Mouse (Mus musculus) regulatory T cell (primary cell): ENCODE results near the gene D430041D05Rik.

Experiments used
- in situ Hi-C: fragments of 300-600 bp; cut with MboI, MseI; formaldehyde crosslinking; loops from one replicate; pipeline ENCODE4 v1.15.1; 2025; ENCODE audit warnings: high pct_unique_total_duplicates

Gene D430041D05Rik

DNA sequence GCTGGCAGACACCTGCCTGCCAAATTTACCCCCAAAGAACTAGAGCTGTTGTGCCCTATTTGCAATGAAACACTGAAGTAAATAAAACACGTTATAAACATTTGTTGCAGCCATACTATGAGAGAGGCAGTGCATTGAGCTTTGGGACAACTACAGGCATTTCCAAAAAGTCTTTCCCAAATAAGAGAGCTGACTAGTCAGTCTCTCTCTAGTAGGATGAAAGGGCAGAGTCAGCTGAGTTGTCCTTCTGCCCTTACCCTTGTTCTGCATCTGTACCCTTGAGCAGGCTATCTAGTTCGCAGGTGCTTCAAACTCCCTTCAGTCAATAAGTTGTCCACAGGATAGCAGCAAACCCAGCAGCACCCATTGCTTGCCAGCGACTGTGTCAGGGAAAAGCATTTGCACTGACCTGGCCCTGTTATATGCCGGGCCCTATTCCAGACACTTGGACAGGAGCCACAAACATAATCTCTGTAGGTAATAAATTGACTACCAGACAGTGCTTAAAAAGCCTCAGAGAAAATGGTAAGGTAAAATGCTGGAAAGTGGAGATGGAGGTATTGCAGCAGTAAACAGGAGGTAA lies at the start of gene D430041D05Rik:
D430041D05Rik (minus strand) TSS at position 51 of the 583 bp plus-strand sequence.
- in situ Hi-C loops: loop anchor here (5.0 kb wide), 1 partner anchor 284 kb away; no protein-coding TSS in a partner anchor

DNA sequence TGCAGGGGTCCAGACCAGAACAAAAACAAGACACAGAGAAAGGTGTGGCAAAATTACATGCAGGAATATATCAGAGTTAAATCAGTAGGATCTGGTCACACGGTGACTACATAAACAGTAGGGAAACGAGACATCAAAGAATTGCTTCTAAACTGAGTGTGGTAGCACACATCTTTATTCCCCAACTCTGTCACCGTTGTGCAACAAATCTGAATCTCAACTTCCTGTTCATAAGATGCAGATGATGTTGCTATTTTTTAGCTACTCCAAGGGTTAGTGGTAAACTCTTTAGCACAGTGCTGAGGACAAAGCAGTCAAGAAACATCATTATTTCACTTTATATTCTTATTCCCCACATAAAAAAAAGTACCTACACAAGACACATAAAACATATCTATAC lies 49.2 kb upstream of the D430041D05Rik start:
- in situ Hi-C loops: no loop called here

DNA sequence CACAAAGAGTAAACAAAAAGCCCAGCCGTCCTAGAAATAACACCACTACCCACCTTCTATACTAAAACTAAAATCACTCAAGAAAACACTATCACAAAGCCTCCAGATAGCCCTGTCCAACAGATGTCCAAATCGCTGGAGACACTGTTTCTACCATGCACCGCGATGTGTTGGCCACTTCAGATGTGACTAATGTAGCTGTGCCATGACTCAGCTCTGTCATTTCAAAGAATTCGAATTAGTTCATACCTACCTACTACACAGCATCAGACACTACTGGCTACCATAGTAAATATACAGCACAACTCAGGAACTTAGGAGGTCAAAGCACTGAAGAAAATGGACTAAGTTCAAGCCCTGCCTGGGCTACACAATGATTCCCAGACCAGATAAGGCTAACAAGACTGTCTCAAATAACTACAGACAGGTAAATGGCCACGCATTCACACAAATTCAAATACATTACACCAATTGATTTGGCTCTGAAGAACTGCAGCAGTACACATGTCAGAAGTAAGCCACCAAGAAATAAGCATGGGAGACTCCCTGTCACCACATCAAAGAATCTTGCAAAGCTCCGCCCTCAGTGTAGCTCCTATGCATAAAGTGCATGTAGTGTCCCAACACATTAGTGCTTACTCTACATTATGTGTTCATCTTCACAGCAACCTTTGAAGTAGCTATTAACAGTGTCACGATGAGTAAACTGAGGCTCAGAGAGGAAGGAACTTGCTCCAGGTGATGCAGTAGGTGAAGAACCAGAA lies 47.9 kb upstream of the D430041D05Rik start:
- in situ Hi-C loops: no loop called here

DNA sequence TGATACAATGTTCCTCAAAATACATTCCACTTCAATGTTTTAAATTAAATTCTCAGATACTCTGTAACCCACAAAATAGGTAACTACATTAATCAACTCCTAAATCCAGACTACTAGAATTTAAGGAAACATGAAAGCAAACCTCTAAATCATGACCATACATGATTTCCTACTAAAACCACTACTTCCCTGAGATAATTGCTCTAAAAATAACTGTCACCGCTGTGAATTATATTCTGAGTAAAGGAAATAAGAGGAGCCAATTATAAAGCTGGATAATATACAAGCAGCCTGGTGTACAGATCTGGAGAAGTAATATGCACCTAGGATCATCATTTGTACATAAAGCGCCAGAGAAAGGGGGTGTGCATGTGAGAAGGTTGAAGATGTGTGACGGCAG lies 46.3 kb upstream of the D430041D05Rik start:
- in situ Hi-C loops: no loop called here

GRCm38 (mm10) chr2:104450685-104451084 lies 39.9 kb upstream of the D430041D05Rik start:
- in situ Hi-C loops: no loop called here

- in situ Hi-C loops: loop anchor here (5.0 kb wide), 1 partner anchor 118 kb away; no protein-coding TSS in a partner anchor
Measured at GRCm38 (mm10) chr2:104449191-104449590, 38.4 kb upstream of the D430041D05Rik start.

- in situ Hi-C loops: loop anchor here (5.0 kb wide), 1 partner anchor 119 kb away; no protein-coding TSS in a partner anchor
Measured at GRCm38 (mm10) chr2:104448201-104448600, 37.4 kb upstream of the D430041D05Rik start.

- in situ Hi-C loops: loop anchor here (5.0 kb wide), 1 partner anchor 121 kb away; no protein-coding TSS in a partner anchor
Measured at GRCm38 (mm10) chr2:104446016-104446415, 35.2 kb upstream of the D430041D05Rik start.

DNA sequence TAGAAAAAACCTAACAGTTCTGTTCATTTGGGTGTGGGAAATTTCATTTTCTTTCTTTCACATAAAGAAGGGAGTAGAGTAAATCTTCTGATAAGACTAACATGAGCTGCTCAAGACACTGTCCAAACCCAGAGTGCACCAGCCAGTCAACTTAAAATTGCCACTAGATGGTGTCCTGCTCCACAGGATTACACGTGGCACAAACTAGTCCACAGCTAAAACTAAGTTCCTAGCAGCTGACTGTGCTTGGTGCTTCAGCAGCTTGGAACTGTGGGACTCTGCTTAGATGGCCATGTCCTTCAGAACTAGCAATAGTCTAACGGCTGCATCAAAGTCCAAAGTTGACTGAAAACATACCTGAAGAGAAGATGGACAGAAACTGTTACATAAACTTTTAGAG lies 34.0 kb upstream of the D430041D05Rik start:
- in situ Hi-C loops: loop anchor here (5.0 kb wide), 1 partner anchor 123 kb away; no protein-coding TSS in a partner anchor

- in situ Hi-C loops: no loop called here
Measured at GRCm38 (mm10) chr2:104442341-104442740, 31.5 kb upstream of the D430041D05Rik start.

- in situ Hi-C loops: no loop called here
Measured at GRCm38 (mm10) chr2:104436226-104436625, 25.4 kb upstream of the D430041D05Rik start.

DNA sequence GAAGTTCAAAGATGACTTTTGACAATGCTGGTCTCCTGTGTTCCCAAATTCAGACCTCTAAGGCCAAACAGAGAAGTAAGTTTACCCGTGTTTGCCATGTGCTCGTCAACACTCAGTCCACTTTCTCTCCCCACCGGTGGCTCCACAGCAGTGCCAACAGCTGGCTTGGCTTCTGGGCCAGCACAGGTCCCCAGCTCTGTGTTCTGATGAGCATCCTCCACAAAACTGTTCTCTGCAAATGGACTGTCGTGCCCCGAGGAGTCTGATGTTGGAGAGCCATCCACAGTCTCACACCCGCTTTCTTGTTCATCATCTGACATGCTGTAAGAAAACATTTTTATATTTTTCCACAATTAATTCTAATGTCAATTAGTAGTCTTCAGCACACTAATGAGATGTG lies 20.3 kb upstream of the D430041D05Rik start:
- in situ Hi-C loops: no loop called here

DNA sequence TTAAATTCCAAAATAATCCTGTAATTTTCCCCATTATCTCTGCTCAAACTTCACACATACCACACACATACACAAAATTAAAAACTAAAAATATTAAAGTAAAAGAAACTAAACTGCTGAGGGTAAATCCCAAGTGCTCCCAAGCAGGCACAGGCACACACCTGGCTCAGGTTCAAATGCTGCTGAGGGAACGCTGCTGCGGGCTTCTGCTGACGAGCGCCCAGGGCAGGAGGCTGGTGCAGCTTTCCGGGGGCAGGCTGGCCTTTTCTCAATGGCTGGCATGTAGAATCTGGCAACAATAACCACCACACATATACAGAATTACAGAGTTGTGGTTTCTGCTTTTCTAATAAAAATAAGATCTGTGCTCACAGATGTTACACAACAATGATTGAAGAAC lies 19.8 kb upstream of the D430041D05Rik start:
- in situ Hi-C loops: no loop called here

- in situ Hi-C loops: no loop called here
Measured at GRCm38 (mm10) chr2:104426112-104426511, 15.3 kb upstream of the D430041D05Rik start.

DNA sequence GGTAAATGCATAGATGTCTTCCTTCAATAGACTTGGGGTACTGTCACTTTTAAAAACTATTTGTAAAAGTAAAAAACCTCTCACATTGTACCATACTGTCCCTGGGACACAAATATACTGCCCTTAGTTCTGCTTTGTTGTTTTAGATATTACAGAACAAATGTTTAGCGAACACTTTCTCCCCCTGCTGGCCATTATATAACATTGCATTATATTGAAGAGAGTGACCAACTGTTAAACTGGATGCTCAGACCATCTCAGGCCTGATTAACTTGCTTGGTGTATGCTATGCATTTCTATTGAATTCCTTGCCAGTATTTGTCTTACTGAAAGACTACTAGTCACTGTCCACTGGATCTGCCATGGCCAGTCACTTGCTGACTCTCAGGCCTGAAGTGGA lies 11.4 kb upstream of the D430041D05Rik start:
- in situ Hi-C loops: no loop called here

DNA sequence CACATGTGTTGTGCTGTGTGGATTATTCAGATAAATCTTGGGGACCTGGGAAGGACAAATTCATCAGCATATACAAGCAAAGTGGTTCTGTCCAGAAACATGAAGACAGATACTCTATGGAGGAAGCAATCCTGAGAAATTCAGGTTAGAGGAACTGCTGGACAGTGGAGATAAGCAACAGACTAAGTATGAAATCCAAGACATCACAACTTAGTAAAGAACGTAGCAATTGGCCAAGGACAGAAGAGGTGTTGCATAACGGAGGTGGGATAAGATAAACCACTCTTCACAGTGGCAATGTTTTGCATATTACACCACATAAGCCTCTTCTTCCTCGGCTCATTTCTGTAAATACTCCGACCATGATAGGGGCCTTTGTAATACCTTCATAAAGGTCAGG lies 10.0 kb upstream of the D430041D05Rik start:
- in situ Hi-C loops: no loop called here

GRCm38 (mm10) chr2:104419999-104420398 lies 9.2 kb upstream of the D430041D05Rik start:
- in situ Hi-C loops: no loop called here

DNA sequence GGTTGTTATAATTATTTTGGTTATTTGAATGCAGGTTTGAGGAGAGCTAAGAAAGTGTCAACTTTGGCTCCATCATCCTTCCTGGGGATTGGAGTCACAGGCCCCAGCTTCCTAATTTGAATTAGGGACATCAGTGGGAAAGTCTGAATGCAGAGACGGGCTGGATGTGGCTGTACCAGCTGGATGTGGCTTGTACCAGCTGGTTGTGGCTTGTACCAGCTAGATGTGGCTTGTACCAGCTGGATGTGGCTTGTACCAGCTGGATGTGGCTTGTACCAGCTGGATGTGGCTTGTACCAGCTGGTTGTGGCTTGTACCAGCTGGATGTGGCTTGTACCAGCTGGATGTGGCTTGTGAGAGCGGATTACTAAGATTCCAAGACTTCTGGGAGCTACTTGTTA lies 8.6 kb upstream of the D430041D05Rik start:
- in situ Hi-C loops: no loop called here

DNA sequence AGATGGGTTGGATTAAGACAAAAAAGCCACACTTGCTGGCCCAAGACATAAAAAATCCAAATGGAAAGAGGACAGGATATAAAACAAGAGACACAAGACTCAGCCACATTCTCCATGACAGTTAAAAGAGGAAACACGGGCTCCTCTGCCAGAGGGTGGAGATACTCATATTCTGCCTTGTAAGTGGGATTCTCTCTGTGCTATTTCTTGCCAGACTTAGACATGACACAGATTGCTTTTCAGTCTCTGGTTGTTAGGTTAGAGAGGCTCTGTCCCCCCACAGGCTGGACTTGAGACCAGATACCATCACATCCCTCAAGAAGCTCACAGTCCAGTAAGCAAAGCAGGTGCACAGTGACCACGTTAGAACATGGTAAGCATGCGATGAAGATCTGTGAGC lies 2.2 kb upstream of the D430041D05Rik start:
- in situ Hi-C loops: loop anchor here (5.0 kb wide), 1 partner anchor 286 kb away; no protein-coding TSS in a partner anchor

DNA sequence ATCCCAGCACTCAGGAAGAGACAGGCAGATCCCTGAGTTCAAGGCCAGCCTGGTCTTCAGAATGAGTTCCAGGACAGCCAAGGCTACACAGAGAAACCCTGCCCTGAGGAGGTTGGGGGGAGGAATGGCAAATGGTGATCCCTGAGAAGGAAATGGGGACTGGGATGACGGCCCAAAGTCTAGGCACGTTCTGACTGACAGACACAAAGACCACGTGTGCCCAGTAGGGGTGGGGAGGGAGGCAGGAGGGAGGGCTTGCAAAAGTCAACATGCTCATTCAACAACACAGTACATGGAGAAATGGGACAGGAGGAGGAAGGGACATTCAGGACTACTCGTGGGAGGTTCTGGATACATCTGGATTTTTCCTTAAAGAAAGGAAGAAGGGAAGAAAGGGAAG lies 1.7 kb upstream of the D430041D05Rik start:
- in situ Hi-C loops: loop anchor here (5.0 kb wide), 1 partner anchor 285 kb away; no protein-coding TSS in a partner anchor

DNA sequence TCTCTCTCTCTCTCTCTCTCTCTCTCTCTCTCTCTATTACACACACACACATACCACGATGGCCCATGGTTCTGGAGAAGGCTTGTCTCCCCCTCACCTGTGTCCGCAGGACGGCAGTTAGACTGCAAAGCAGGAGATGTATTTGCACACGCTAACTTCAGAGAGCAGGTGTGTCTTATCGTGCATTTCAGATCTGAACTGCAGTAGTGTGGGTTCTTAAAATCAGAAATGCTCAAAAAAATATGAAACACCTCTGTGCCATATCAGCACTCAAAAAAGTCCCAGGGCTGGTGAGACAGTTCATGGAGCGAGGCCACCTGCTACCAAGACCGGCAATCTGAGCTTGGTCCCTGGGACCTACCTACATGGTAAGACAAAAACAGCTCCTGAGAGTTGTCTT lies 993 bp upstream of the D430041D05Rik start:
- in situ Hi-C loops: loop anchor here (5.0 kb wide), 1 partner anchor 285 kb away; no protein-coding TSS in a partner anchor
